Mouse (Mus musculus): ENCODE results near the gene Gm20715. TPM values are rescaled to one million over a fixed set of nuclear protein-coding genes. Genes with fewer than 3 reads are reported as not detected.
"Not testable (repeated sequence)": the region's sequence is repeated elsewhere in the genome, so short reads cannot be mapped to it uniquely, and the experiment has no call there.

The Gm20715 gene
- total RNA-seq, 2 experiments from 2014 or later = 0.08 TPM; not detected in 1

- DNase-seq (ENCODE audit: low spot score in 2 of 2) = no peak
These were observed 19.3 kb downstream of the Gm20715 start for GRCm38 (mm10) chr7:6429381-6429780.

- no peak for DNase-seq (ENCODE audit: low spot score in 2 of 2)
These were observed 20.3 kb downstream of the Gm20715 start for GRCm38 (mm10) chr7:6430342-6430741.

GRCm38 (mm10) chr7:6438388-6438787 lies 28.3 kb downstream of the Gm20715 start, which contains the start of gene Olfr1344:
Gene Olfr1344 (plus strand): TSS chr7:6438688.
- no peak for DNase-seq (ENCODE audit: low spot score in 2 of 2)

- DNase-seq (ENCODE audit: low spot score in 2 of 2) = no peak
These were observed 31.1 kb downstream of the Gm20715 start for GRCm38 (mm10) chr7:6441173-6441572.

- DNase-seq (ENCODE audit: low spot score in 2 of 2) = no peak
These were observed 37.7 kb downstream of the Gm20715 start for GRCm38 (mm10) chr7:6447771-6448170.

- DNase-seq (ENCODE audit: low spot score in 2 of 2) = no peak
These were observed 45.8 kb downstream of the Gm20715 start, which contains the start of gene Olfr1336 for GRCm38 (mm10) chr7:6455868-6456267. Gene Olfr1336 (plus strand): TSS chr7:6456168.

- DNase-seq (ENCODE audit: low spot score in 2 of 2) = no peak
These were observed 46.3 kb downstream of the Gm20715 start for GRCm38 (mm10) chr7:6456399-6456798.

- DNase-seq (ENCODE audit: low spot score in 2 of 2) = no peak
These were observed 56.9 kb downstream of the Gm20715 start, which contains the start of gene Olfr1346 for GRCm38 (mm10) chr7:6466951-6467350. Gene Olfr1346 (plus strand): TSS chr7:6467101.

GRCm38 (mm10) chr7:6477633-6478032 lies 67.6 kb downstream of the Gm20715 start:
- DNase-seq (ENCODE audit: low spot score in 2 of 2) = not testable (repeated sequence)

- DNase-seq (ENCODE audit: low spot score in 2 of 2) = no peak
These were observed 76.8 kb downstream of the Gm20715 start, which contains the start of gene Olfr5 for GRCm38 (mm10) chr7:6486841-6487240. Gene Olfr5 (minus strand): TSS chr7:6486941.

Other genes starting within 250 kb of the Gm20715 start
- gene Zfp444, start 238.1 kb upstream of the Gm20715 start, total RNA-seq (2021) = 10 to 100 TPM; 31.3 to 36.3 TPM
- not detected for gene Galp, start 213.2 kb upstream of the Gm20715 start, total RNA-seq (2021)
- not detected for gene Zscan5b, start 188.0 kb upstream of the Gm20715 start, total RNA-seq (2021)
- not detected for gene Epp13, start 157.6 kb upstream of the Gm20715 start, total RNA-seq (2021)
- gene Zfp667, start 123.7 kb upstream of the Gm20715 start, total RNA-seq (2021) = 10 to 100 TPM in 1 of 2 experiments, 1 to 10 TPM in 1; 9.5 to 10.6 TPM
- 1 to 10 TPM; 3.1 to 5.4 TPM for gene Zfp583, start 79.0 kb upstream of the Gm20715 start, total RNA-seq (2021)
- 1 to 10 TPM; 1.6 to 1.7 TPM for gene Gm3854, start 66.5 kb upstream of the Gm20715 start, total RNA-seq (2021)
- 1 to 10 TPM; 3.9 to 4.0 TPM for gene Zfp78, start 47.0 kb upstream of the Gm20715 start, total RNA-seq (2021)
- gene Zfp28, start 27.0 kb upstream of the Gm20715 start, total RNA-seq (2021) = 1 to 10 TPM; 6.8 to 9.0 TPM
- gene Smim17, start 11.6 kb upstream of the Gm20715 start, total RNA-seq (2021) = under 1 TPM; 0.17 to 0.40 TPM
- gene Olfr1344, start 28.4 kb downstream of the Gm20715 start, total RNA-seq (2021) = not detected
- under 1 TPM in 1 of 2 experiments, not detected in 1; 0.03 TPM for gene Olfr1336, start 45.9 kb downstream of the Gm20715 start, total RNA-seq (2021)
- gene Olfr1346, start 56.8 kb downstream of the Gm20715 start, total RNA-seq (2021) = not detected
- not detected for gene Olfr5, start 76.7 kb downstream of the Gm20715 start, total RNA-seq (2021)
- gene Olfr1347, start 89.5 kb downstream of the Gm20715 start, total RNA-seq (2021) = not detected
- not detected for gene Olfr1348, start 98.5 kb downstream of the Gm20715 start, total RNA-seq (2021)
- gene Olfr1349, start 112.7 kb downstream of the Gm20715 start, total RNA-seq (2021) = not detected
- not detected for gene Olfr1350, start 154.6 kb downstream of the Gm20715 start, total RNA-seq (2021)